Mouse (Mus musculus) heart, adult 2 months (tissue): ENCODE results near the gene Mrpl18.

Experiments used
- CTCF ChIP-seq: fragments of 200-600 bp; IDR thresholded peaks from 2 replicates; pipeline ENCODE4 v1.8.1; 2022; ENCODE audit warnings: antibody characterized with exemption, mild to moderate bottlenecking, moderate library complexity
- EP300 ChIP-seq: fragments of 200-500 bp; IDR thresholded peaks from 2 replicates; pipeline ENCODE4 v1.6.1; 2011; ENCODE audit warnings: low read depth, low read length, control low read depth; ENCODE audit not compliant: insufficient read depth

DNA sequence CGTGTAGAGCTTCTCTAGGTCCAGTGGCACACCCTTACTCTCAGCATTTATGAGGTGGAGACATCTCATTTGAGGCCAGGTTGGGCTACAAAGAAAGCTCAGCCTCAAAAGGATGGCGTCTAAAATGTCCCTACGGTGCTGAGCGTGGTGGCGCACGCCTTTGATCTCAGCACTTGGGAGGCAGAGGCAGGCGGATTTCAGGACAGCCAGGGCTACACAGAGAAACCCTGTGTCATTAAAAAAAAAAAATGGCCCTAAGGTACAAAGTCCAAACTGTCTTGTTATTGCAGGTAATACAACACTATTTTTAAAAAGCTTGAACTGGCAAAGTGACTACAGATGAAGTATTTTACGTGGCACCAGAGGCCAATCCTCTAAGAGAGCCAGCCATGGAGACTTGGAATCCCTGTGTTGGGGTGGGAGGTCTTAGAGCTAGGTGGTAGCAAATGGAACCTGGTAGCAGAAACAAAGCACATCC lies 9.6 kb upstream of the Mrpl18 start:
- no peak for TF ChIP-seq CTCF
- no peak for TF ChIP-seq EP300
